8 mouse cellular contexts compared by ENCODE assay signal in the genomic region with DNA sequence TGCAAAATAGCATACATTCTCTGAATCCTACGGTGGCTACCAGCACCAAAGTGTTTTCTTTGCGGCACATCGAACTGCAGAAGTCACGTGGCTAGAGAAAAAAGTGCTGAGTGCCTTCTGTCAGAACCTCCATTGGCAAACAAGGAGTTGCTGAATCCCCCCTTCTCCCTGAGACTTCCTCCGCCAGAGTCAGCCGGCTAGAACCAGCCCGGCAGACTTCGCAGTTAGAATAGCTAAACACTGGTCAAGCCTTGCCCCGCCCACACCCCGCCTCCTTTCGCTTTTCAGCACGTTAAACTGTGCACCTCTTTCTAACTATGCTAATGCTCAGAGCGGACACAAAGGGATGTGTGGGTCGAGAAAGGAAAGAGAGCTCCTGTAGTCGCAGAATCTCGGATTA. TPM values are rescaled to one million over a fixed set of nuclear protein-coding genes. Genes with fewer than 3 reads are reported as not detected.
DNase-seq lines count a peak whose midpoint lies in the region; ATAC-seq and TF ChIP-seq lines count a peak whose summit lies in the region.

No protein-coding gene starts in this region.

- peak overlapping the region; percentile 59 for H3K9ac ChIP-seq in forebrain, embryonic 14.5 days (ENCODE audit: low read length)
- H3K9ac ChIP-seq in lung, embryonic 15.5 days: peak overlapping the region; percentile 40

- H3K27me3 ChIP-seq in E14TG2a.4 (ENCODE audit: insufficient read depth, low read length): peaks cover 46% of the 10 kb centered on the region
- no peaks in the 10 kb centered on the region for H3K27me3 ChIP-seq in forebrain, embryonic 14.5 days (replicated peaks; ENCODE audit: control insufficient read depth, insufficient read depth, low read length)
- H3K27me3 ChIP-seq in lung, embryonic 15.5 days: peaks cover 18% of the 10 kb centered on the region; the same call in 1 of the 2 replicates

- peak; percentile 79 for DNase-seq in adrenal gland, postnatal 14 days
- peak; percentile 93 for DNase-seq in forebrain, embryonic 14.5 days (ENCODE audit: low spot score)
- DNase-seq in layer of hippocampus, adult 18-20 months (ENCODE audit: low spot score in 2 of 2): peak; percentile 11 to 39
- DNase-seq in yolk sac, embryonic 10.5 days (ENCODE audit: low spot score): peak; percentile 92

- peak overlapping the region; percentile 60 for H3K4me2 ChIP-seq in forebrain, embryonic 14.5 days (ENCODE audit: low read length)
- peak overlapping the region; percentile 68 for H3K4me2 ChIP-seq in lung, embryonic 15.5 days

- no peak for TF ChIP-seq POLR2A in olfactory bulb, adult 2 months (IDR thresholded peaks at IDR 0.05; ENCODE audit: insufficient read depth, low read depth, low read length)

- WGBS in forebrain, embryonic 14.5 days: under 1% methylated on average over 16 of the region's 16 CpGs
- WGBS in lung, embryonic 15.5 days: under 1% methylated on average over 16 of the region's 16 CpGs
- 1% methylated on average over 16 of the region's 16 CpGs for WGBS in olfactory bulb, adult 2 months

- peak overlapping the region; percentile 67 for H3K27ac ChIP-seq in forebrain, embryonic 14.5 days (ENCODE audit: low read depth, low read length)
- peak overlapping the region; percentile 77 for H3K27ac ChIP-seq in lung, embryonic 15.5 days
- H3K27ac ChIP-seq in olfactory bulb, adult 2 months (ENCODE audit: insufficient read depth, low read depth, low read length): no peak overlapping the region

- peaks cover 75% of the 10 kb centered on the region for H3K4me1 ChIP-seq in E14TG2a.4 (replicated peaks; ENCODE audit: low read depth, low read length)
- H3K4me1 ChIP-seq in forebrain, embryonic 14.5 days (ENCODE audit: control insufficient read depth, insufficient read depth, low read length): peaks cover 20% of the 10 kb centered on the region
- H3K4me1 ChIP-seq in lung, embryonic 15.5 days: peaks cover 34% of the 10 kb centered on the region
- H3K4me1 ChIP-seq in olfactory bulb, adult 2 months (ENCODE audit: control insufficient read depth, insufficient read depth, low read length): peaks cover 3% of the 10 kb centered on the region; the same call in 1 of the 2 replicates

- ATAC-seq in forebrain, embryonic 14.5 days: peak; percentile 76
- peak; percentile 39 to 64 for ATAC-seq in hematopoietic stem cell, adult 5-6 weeks (replicated peaks in 1 of 2; ENCODE audit: insufficient read depth in 1 of 2, low FRiP score in 2 of 2, low TSS enrichment in 1 of 2, low read depth in 1 of 2, poor library complexity in 2 of 2, severe bottlenecking in 2 of 2)
- ATAC-seq in lung, embryonic 15.5 days (ENCODE audit: borderline replicate concordance, extremely low read depth, low FRiP score, low TSS enrichment): peak; percentile 81; the same call in 1 of the 2 replicates

- no peaks in the 10 kb centered on the region for H3K9me3 ChIP-seq in E14TG2a.4 (ENCODE audit: low read length)
- H3K9me3 ChIP-seq in forebrain, embryonic 14.5 days (replicated peaks; ENCODE audit: control insufficient read depth, low read length): no peaks in the 10 kb centered on the region
- H3K9me3 ChIP-seq in lung, embryonic 15.5 days: no peaks in the 10 kb centered on the region

- H3K36me3 ChIP-seq in E14TG2a.4 (ENCODE audit: insufficient read depth, low read length): no peaks in the 10 kb centered on the region
- no peaks in the 10 kb centered on the region for H3K36me3 ChIP-seq in forebrain, embryonic 14.5 days (ENCODE audit: control insufficient read depth, insufficient read depth, low read length)
- H3K36me3 ChIP-seq in lung, embryonic 15.5 days: no peaks in the 10 kb centered on the region

- TF ChIP-seq CTCF in E14TG2a.4 (conservative IDR thresholded peaks at IDR 0.05; ENCODE audit: low read length): no peak
- no peak for TF ChIP-seq CTCF in olfactory bulb, adult 2 months (IDR thresholded peaks at IDR 0.05; ENCODE audit: insufficient read depth, low read depth, low read length)

- peak overlapping the region; percentile 76 for H3K4me3 ChIP-seq in E14TG2a.4 (replicated peaks; ENCODE audit: low read length)
- peak overlapping the region; percentile 25 for H3K4me3 ChIP-seq in forebrain, embryonic 14.5 days (ENCODE audit: low read depth, low read length)
- peak overlapping the region; percentile 44 for H3K4me3 ChIP-seq in lung, embryonic 15.5 days
- H3K4me3 ChIP-seq in olfactory bulb, adult 2 months (ENCODE audit: insufficient read depth, low read depth, low read length): peak overlapping the region; percentile 24

RNA-seq across cellular contexts. Expression of a gene that starts 7.0 kb away (rescaled TPM):
- total RNA-seq in adrenal gland, postnatal 14 days (2021): 0.85 and 2.0 TPM in 2 replicates
- 105 and 108 TPM in 2 replicates for polyA plus RNA-seq in forebrain, embryonic 14.5 days (2014; fragmentation: Nextera tagmentation; extraction: Ambion mirVana)
- total RNA-seq in hematopoietic stem cell, adult 5-6 weeks (2017): not detected in 2 replicates
- total RNA-seq in layer of hippocampus, adult 18-20 months (2021): 10 to 100 TPM; 58.1 to 58.7 TPM
- 9.1 and 12.3 TPM in 2 replicates for polyA plus RNA-seq in lung, embryonic 15.5 days (2015; fragmentation: Nextera tagmentation; extraction: Ambion mirVana)
- not detected in 2 replicates for polyA plus RNA-seq in olfactory bulb, adult 2 months (2012; ENCODE audit: insufficient read depth, insufficient read length, low replicate concordance, missing spikeins)

RNA-seq across cellular contexts. Expression of a gene that starts 14.1 kb away (rescaled TPM):
- total RNA-seq in adrenal gland, postnatal 14 days (2021): 36.3 and 44.0 TPM in 2 replicates
- 1.1 and 1.8 TPM in 2 replicates for polyA plus RNA-seq in forebrain, embryonic 14.5 days (2014; fragmentation: Nextera tagmentation; extraction: Ambion mirVana)
- not detected in 2 replicates for total RNA-seq in hematopoietic stem cell, adult 5-6 weeks (2017)
- not detected for total RNA-seq in layer of hippocampus, adult 18-20 months (2021)
- 17.5 and 19.2 TPM in 2 replicates for polyA plus RNA-seq in lung, embryonic 15.5 days (2015; fragmentation: Nextera tagmentation; extraction: Ambion mirVana)
- polyA plus RNA-seq in olfactory bulb, adult 2 months (2012; ENCODE audit: insufficient read depth, insufficient read length, low replicate concordance, missing spikeins): not detected in 2 replicates

Comparison
In these comparisons a context has a peak if more than half of its experiments do, and no peak if none do; other contexts are left out.
1. H3K4me3 ChIP-seq: peak in every context shown above with its lines; median percentile 76 in E14TG2a.4; 44 in lung, embryonic 15.5 days; 25 in forebrain, embryonic 14.5 days; 24 in olfactory bulb, adult 2 months.
2. DNase-seq: peak in every context shown above with its lines; median percentile 93 in forebrain, embryonic 14.5 days; 92 in yolk sac, embryonic 10.5 days; 79 in adrenal gland, postnatal 14 days; 25 in layer of hippocampus, adult 18-20 months.
3. RNA of a gene that starts 7.0 kb away (total RNA-seq): 58.1 to 58.7 TPM in layer of hippocampus, adult 18-20 months; 0.85 to 2.0 TPM in adrenal gland, postnatal 14 days and not detected in hematopoietic stem cell, adult 5-6 weeks; every median in the first group is over 10 times any median in the second.
4. RNA of a gene that starts 14.1 kb away (total RNA-seq): 36.3 to 44.0 TPM in adrenal gland, postnatal 14 days; not detected in layer of hippocampus, adult 18-20 months and not detected in hematopoietic stem cell, adult 5-6 weeks; every median in the first group is over 10 times any median in the second.
5. Peak in every context shown above with its lines, with median percentiles within 50 percentile points of each other: ATAC-seq.